Mouse (Mus musculus): ENCODE data around the gene Optc.

Gene Optc

GRCm38 (mm10) chr1:133907949-133908658 is at the start of gene Optc:
TSS of gene Optc (minus strand) at chr1:133907999.
- DNase-seq (ENCODE audit: low spot score) = peak; percentile 61

DNA sequence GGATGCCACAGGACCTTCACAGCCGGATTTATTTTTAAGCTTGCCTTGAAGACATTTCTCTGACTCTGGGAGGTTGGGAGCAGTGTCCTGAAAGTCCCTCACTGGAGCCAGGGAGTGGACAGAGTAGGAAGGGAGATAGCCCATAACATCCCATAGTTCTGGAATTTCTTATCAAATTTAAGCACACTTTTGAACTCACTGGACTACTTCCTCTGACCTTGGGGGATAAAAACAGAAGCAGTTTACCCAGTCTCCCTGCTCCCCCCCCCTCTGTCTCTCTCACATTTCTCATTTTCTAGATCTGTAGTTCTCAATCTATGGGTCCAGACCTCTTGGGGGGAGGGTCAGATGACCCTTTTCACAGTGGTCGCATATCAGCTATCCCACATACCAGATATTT is 46.2 kb upstream of the Optc start:
- no peak for DNase-seq (ENCODE audit: low spot score)

DNA sequence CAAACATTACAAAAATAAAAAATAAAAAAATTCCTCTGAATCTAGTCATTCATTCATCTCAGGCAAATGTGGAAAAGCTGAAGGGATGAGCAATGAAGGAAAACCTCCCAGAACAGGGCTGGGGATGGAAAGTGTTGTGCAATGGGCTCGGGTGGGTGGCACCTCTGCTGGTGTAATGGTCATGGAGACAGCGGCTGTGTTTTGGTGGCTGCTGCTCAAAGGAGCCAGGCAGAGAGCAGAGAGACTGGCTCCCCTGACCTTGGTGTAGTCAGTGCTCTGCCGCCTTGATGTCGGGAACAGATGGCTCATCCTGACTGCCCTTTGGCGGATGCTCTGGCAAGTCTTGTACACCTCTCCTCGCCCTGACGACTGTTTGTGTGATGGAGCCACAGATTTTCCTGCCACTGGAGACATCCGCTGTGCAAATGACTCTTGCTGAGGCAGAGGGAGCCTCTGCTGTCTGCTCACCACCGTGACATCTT is 45.5 kb upstream of the Optc start:
- no peak for DNase-seq (ENCODE audit: low spot score)

DNA sequence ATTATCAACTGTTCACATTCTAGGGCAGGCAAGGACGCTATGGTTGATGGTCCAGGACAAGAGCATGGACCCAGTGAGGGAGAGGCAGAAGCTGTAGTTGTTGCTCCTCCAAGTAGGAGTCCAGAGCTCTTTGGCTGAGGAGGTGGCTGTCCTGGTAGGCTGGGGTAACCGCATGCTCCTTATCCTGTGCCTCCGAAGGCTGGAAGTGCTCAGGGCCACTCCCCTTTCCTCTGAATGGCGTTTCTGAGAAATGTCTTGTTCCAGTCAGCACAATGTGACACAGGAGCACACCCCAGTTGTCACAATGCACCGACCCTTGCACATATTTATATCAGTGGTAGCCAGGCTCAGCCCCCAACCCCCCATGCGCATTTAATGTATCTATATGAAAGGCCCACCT is 43.8 kb upstream of the Optc start:
- DNase-seq (ENCODE audit: low spot score) = no peak

DNA sequence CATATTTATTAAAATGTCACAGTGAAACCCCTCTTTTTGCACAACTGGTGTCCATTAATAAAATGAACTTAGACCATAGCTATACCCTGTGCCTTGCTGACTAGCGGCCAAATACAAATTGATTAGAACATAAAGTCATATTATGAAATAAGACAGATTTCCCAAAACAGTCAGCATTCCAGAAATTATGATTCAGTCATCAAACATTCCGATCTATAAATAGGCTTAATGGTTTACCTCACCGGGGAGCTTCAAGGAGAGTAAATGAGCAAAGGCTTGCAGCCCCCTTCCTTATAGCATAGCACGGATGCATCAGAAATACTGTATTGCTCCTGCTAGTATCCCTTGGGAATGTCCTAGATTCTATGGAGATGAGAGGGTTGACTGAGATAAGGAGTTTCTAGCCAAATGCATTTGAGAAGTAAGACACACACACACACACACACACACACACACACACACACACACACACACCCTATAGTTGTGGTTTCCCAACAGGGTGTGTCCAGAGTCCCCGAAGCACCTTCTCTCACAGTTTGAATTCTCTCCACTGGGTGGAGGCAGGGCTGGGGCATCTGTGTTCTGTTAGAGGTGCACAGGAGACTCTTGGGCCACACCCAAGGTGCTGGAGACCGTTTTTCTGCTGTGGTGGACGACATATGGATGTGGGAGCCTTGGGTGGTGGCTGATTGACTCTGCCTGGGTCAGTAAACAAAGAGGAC is 42.4 kb upstream of the Optc start:
- DNase-seq (ENCODE audit: low spot score) = no peak

GRCm38 (mm10) chr1:133945106-133945505 is 37.3 kb upstream of the Optc start:
- DNase-seq (ENCODE audit: low spot score) = no peak

DNA sequence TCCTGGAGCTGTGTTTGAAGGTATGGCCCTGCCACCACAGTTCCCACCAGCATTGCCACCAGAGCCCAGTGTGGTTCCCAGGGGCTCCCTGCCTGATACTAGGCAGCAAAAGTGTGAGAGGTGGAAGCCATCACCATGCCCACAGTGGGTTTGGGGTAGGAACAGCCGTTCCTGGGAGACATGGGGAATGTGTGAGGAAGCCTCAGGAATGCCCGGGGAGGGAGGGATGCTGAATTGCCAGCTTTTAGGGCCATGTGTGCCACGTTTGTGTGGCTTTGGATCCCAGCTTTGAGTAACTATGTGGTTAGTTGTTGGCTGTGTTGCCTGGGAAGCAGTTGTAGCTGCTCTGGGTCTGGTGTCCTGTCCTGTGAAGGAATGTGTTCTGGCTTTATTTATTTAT is 34.1 kb upstream of the Optc start:
- no peak for DNase-seq (ENCODE audit: low spot score)

GRCm38 (mm10) chr1:133941158-133941860 is 33.5 kb upstream of the Optc start:
- no peak for DNase-seq (ENCODE audit: low spot score)

DNA sequence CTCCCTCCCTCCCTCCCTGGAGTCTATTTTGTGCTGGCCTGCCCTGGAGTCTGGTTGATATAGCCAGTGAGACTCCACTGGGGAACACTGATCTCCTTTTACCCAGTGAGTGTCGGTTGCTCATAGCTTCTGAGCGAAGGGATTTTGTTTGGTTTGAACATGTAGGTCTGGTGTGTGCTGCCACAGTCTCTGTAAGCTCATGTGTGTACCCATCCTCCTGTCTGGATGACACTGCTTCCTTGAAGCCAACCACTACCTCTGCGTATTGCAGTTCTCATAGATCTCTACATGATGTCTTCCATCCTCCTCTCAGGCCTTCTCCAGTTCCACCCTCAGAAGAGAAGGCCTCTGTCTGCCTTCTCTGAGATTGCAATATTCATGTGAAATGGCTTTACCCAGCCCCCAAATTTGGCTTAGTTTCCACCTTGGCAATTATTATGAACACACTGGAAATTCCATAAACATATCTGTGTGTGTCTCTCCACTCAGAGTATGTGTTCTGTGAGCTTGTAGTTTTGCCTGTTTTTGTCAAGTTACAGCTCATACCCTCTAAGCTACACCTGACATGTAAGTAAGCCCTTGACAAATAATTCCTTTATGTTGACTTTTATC is 32.8 kb upstream of the Optc start:
- DNase-seq (ENCODE audit: low spot score) = no peak

- DNase-seq (ENCODE audit: low spot score) = no peak
Measured at GRCm38 (mm10) chr1:133939708-133940107, 31.9 kb upstream of the Optc start.

GRCm38 (mm10) chr1:133936169-133936568 is 28.4 kb upstream of the Optc start:
- no peak for DNase-seq (ENCODE audit: low spot score)

GRCm38 (mm10) chr1:133934354-133934963 is 26.7 kb upstream of the Optc start:
- DNase-seq (ENCODE audit: low spot score) = no peak

- no peak for DNase-seq (ENCODE audit: low spot score)
Measured at GRCm38 (mm10) chr1:133933301-133934195, 25.7 kb upstream of the Optc start.

- no peak for DNase-seq (ENCODE audit: low spot score)
Measured at GRCm38 (mm10) chr1:133929980-133930379, 22.2 kb upstream of the Optc start.

DNA sequence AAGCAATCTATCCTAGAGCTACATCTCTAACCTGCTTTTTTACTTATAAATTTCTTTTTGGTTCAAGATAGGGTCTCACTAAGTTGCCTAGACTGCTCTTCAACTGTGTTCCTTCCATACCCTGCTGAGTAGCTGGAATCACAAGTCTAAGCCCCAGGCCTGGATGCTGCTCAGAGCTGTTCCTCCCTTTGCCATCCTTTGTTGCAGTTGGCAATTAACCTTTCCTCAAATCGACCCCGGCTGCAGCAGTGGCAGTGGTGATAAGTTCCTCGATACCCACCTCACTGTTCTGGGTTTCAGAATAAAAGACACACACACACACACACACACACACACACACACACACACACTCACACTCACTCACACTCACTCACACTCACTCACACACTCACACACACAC is 17.4 kb upstream of the Optc start:
- DNase-seq (ENCODE audit: low spot score) = no peak

- DNase-seq (ENCODE audit: low spot score) = no peak
Measured at GRCm38 (mm10) chr1:133924141-133924875, 16.5 kb upstream of the Optc start.

- no peak for DNase-seq (ENCODE audit: low spot score)
Measured at GRCm38 (mm10) chr1:133923071-133923470, 15.3 kb upstream of the Optc start.

- DNase-seq (ENCODE audit: low spot score) = no peak
Measured at GRCm38 (mm10) chr1:133921304-133921751, 13.5 kb upstream of the Optc start, which contains the start of gene Prelp. TSS of gene Prelp (minus strand) at chr1:133921414.

DNA sequence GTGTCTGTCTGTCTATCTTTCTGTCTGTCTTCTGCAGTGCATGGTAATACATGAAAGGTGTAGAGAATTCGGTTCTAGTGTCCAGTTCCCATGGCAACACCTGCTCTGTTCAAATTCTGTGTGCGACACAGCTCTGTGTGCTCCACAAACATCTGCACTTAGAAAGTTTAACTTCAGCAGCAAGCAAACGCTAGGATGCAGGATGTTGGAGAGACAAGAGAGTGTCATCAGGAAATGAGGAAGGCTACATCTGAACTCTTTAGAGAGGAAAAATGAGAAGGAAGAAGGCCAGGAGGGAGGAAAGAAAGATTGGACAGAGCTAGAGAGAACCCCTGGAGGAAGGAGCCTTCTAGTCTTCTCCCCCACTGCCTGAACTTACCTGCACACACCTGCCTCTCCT is 13.1 kb upstream of the Optc start:
- no peak for DNase-seq (ENCODE audit: low spot score)

GRCm38 (mm10) chr1:133920401-133920800 is 12.6 kb upstream of the Optc start:
- DNase-seq (ENCODE audit: low spot score) = no peak
